Mouse (Mus musculus): ENCODE measurements around the gene Rfxank. TPM values are rescaled to one million over a fixed set of nuclear protein-coding genes. Genes with fewer than 3 reads are reported as not detected.

Gene Rfxank
- polyA plus RNA-seq, 1 experiment, result 11.2 TPM

GRCm38 (mm10) chr8:70166504-70167110 lies 27.7 kb upstream of the Rfxank start:
- TF ChIP-seq POLR2A (IDR thresholded peaks at IDR 0.05; ENCODE audit: insufficient read length, low read depth), result no peak
- peak overlapping the region; percentile 34 for H3K4me2 ChIP-seq (ENCODE audit: low read depth)
- peaks cover 26% of the 10 kb centered on the region for H3K27me3 ChIP-seq (ENCODE audit: control insufficient read depth, insufficient read depth, insufficient read length)
- H3K36me3 ChIP-seq (ENCODE audit: control insufficient read depth, insufficient read depth), result no peaks in the 10 kb centered on the region
- no peak overlapping the region for H3ac ChIP-seq (ENCODE audit: control insufficient read depth, insufficient read length)
- H3K4me3 ChIP-seq, result no peak overlapping the region
- H3K79me2 ChIP-seq (ENCODE audit: control insufficient read depth, insufficient read depth), result no peaks in the 10 kb centered on the region

GRCm38 (mm10) chr8:70163316-70163715 lies 24.4 kb upstream of the Rfxank start:
- H3K27me3 ChIP-seq (ENCODE audit: control insufficient read depth, insufficient read depth, insufficient read length), result peaks cover 34% of the 10 kb centered on the region
- no peak overlapping the region for H3K4me2 ChIP-seq (ENCODE audit: low read depth)
- no peak overlapping the region for H3K4me3 ChIP-seq
- H3ac ChIP-seq (ENCODE audit: control insufficient read depth, insufficient read length), result no peak overlapping the region
- H3K79me2 ChIP-seq (ENCODE audit: control insufficient read depth, insufficient read depth), result no peaks in the 10 kb centered on the region
- TF ChIP-seq POLR2A (IDR thresholded peaks at IDR 0.05; ENCODE audit: insufficient read length, low read depth) (no peak), SRF (IDR thresholded peaks at IDR 0.05; ENCODE audit: control insufficient read depth, insufficient read length, low read depth) (no peak), MAX (IDR thresholded peaks at IDR 0.05; ENCODE audit: low read depth) (no peak), POLR2AphosphoS2 (IDR thresholded peaks at IDR 0.05; ENCODE audit: insufficient read length, low read depth) (no peak), MYOD1 (IDR thresholded peaks at IDR 0.05; ENCODE audit: control insufficient read depth in 1 of 3, insufficient read length in 2 of 3, low read depth in 2 of 3) (no peak), E2F4 (IDR thresholded peaks at IDR 0.05; ENCODE audit: insufficient read depth) (no peak), USF1 (IDR thresholded peaks at IDR 0.05; ENCODE audit: low read depth) (no peak), CEBPB (IDR thresholded peaks at IDR 0.05; ENCODE audit: insufficient read depth, poor library complexity, severe bottlenecking) (no peak), REST (IDR thresholded peaks at IDR 0.05; ENCODE audit: insufficient read depth, insufficient read length) (no peak), TCF3 (IDR thresholded peaks at IDR 0.05; ENCODE audit: insufficient read length, low read depth) (no peak)
- no peaks in the 10 kb centered on the region for H3K36me3 ChIP-seq (ENCODE audit: control insufficient read depth, insufficient read depth)

GRCm38 (mm10) chr8:70160015-70160414 lies 21.1 kb upstream of the Rfxank start:
- peaks cover 30% of the 10 kb centered on the region for H3K27me3 ChIP-seq (ENCODE audit: control insufficient read depth, insufficient read depth, insufficient read length)
- no peak for TF ChIP-seq POLR2A (IDR thresholded peaks at IDR 0.05; ENCODE audit: insufficient read length, low read depth)
- TF ChIP-seq TCF12 (IDR thresholded peaks at IDR 0.05; ENCODE audit: insufficient read depth, poor library complexity, severe bottlenecking), result no peak
- no peak overlapping the region for H3K4me2 ChIP-seq (ENCODE audit: low read depth)
- H3K4me3 ChIP-seq, result no peak overlapping the region
- H3K79me2 ChIP-seq (ENCODE audit: control insufficient read depth, insufficient read depth), result no peaks in the 10 kb centered on the region
- H3ac ChIP-seq (ENCODE audit: control insufficient read depth, insufficient read length), result no peak overlapping the region
- H3K36me3 ChIP-seq (ENCODE audit: control insufficient read depth, insufficient read depth), result no peaks in the 10 kb centered on the region

GRCm38 (mm10) chr8:70159211-70159610 lies 20.3 kb upstream of the Rfxank start:
- H3K4me2 ChIP-seq (ENCODE audit: low read depth), result peak overlapping the region; percentile 82
- no peak overlapping the region for H3ac ChIP-seq (ENCODE audit: control insufficient read depth, insufficient read length)
- TF ChIP-seq TCF12 (IDR thresholded peaks at IDR 0.05; ENCODE audit: insufficient read depth, poor library complexity, severe bottlenecking) (no peak), E2F4 (IDR thresholded peaks at IDR 0.05; ENCODE audit: insufficient read depth) (no peak), POLR2AphosphoS2 (IDR thresholded peaks at IDR 0.05; ENCODE audit: insufficient read length, low read depth) (no peak), POLR2A (IDR thresholded peaks at IDR 0.05; ENCODE audit: insufficient read length, low read depth) (no peak), MYOD1 (IDR thresholded peaks at IDR 0.05; ENCODE audit: control insufficient read depth in 1 of 3, insufficient read length in 2 of 3, low read depth in 2 of 3) (no peak), MAX (IDR thresholded peaks at IDR 0.05; ENCODE audit: low read depth) (no peak), CEBPB (IDR thresholded peaks at IDR 0.05; ENCODE audit: insufficient read depth, poor library complexity, severe bottlenecking) (no peak), SRF (IDR thresholded peaks at IDR 0.05; ENCODE audit: control insufficient read depth, insufficient read length, low read depth) (no peak), TCF3 (IDR thresholded peaks at IDR 0.05; ENCODE audit: insufficient read length, low read depth) (no peak), REST (IDR thresholded peaks at IDR 0.05; ENCODE audit: insufficient read depth, insufficient read length) (no peak), MYOG (IDR thresholded peaks at IDR 0.05; ENCODE audit: control insufficient read depth in 1 of 3, insufficient read depth in 1 of 3, insufficient read length in 2 of 3, low read depth in 2 of 3) (no peak), USF1 (IDR thresholded peaks at IDR 0.05; ENCODE audit: low read depth) (no peak)
- H3K4me3 ChIP-seq, result peak overlapping the region; percentile 28
- peaks cover 35% of the 10 kb centered on the region for H3K27me3 ChIP-seq (ENCODE audit: control insufficient read depth, insufficient read depth, insufficient read length)
- H3K79me2 ChIP-seq (ENCODE audit: control insufficient read depth, insufficient read depth), result no peaks in the 10 kb centered on the region
- no peaks in the 10 kb centered on the region for H3K36me3 ChIP-seq (ENCODE audit: control insufficient read depth, insufficient read depth)

- Histone ChIP-seq H3ac (ENCODE audit: control insufficient read depth, insufficient read length) (no peak overlapping the region), H3K4me2 (ENCODE audit: low read depth) (peak overlapping the region; percentile 82), H3K27me3 (ENCODE audit: control insufficient read depth, insufficient read depth, insufficient read length) (peaks cover 26% of the 10 kb centered on the region), H3K4me3 (peak overlapping the region; percentile 28), H3K36me3 (ENCODE audit: control insufficient read depth, insufficient read depth) (no peaks in the 10 kb centered on the region), H3K79me2 (ENCODE audit: control insufficient read depth, insufficient read depth) (no peaks in the 10 kb centered on the region)
- TF ChIP-seq MYOD1 (IDR thresholded peaks at IDR 0.05; ENCODE audit: control insufficient read depth in 1 of 3, insufficient read length in 2 of 3, low read depth in 2 of 3), result peak in 2 of 3 experiments; percentile 41 to 45
- TF ChIP-seq TCF12 (IDR thresholded peaks at IDR 0.05; ENCODE audit: insufficient read depth, poor library complexity, severe bottlenecking), result no peak
- TF ChIP-seq MYOG (IDR thresholded peaks at IDR 0.05; ENCODE audit: control insufficient read depth in 1 of 3, insufficient read depth in 1 of 3, insufficient read length in 2 of 3, low read depth in 2 of 3), result peak in 2 of 3 experiments; percentile 57 to 60
- peak; percentile 24 for TF ChIP-seq POLR2A (IDR thresholded peaks at IDR 0.05; ENCODE audit: insufficient read length, low read depth)
These were observed 19.3 kb upstream of the Rfxank start for GRCm38 (mm10) chr8:70158069-70158853.

Measured in myocyte (in vitro differentiated cells).